Mouse (Mus musculus): ENCODE data around the gene Hebp1. TPM values are rescaled to one million over a fixed set of nuclear protein-coding genes. Genes with fewer than 3 reads are reported as not detected.
A peak's percentile ranks its signal among the peaks of the same experiment; 100 is the strongest.

Hebp1 gene
- total and polyA plus RNA-seq, 3 experiments, result 11.3 to 57.8 (median 46.6) TPM

GRCm38 (mm10) chr6:135087721-135088451 lies 109.9 kb downstream of the Hebp1 start:
- H3K27me3 ChIP-seq (ENCODE audit: control insufficient read depth, insufficient read depth, low read length), result no peaks in the 10 kb centered on the region
- intact Hi-C loops (cut with DNase I), result loop anchor here (1.0 to 5.0 kb wide), 4 partner anchors 56 to 313 kb away; no protein-coding TSS in a partner anchor
- no peaks in the 10 kb centered on the region for H3K36me3 ChIP-seq (ENCODE audit: control insufficient read depth, insufficient read depth, low read length)
- H3K4me1 ChIP-seq (ENCODE audit: control insufficient read depth, insufficient read depth, low read length), result peaks cover 1% of the 10 kb centered on the region; the same call in 1 of the 2 replicates
- H3K4me3 ChIP-seq, result no peak overlapping the region
- TF ChIP-seq CTCF (IDR thresholded peaks at IDR 0.05), result peak; percentile 91
- no peak for TF ChIP-seq POLR2A (IDR thresholded peaks at IDR 0.05; ENCODE audit: insufficient read depth, low read depth, low read length)
- 0 out of 2 replicates have a peak, but pooled peaks have one; percentile 13 for TF ChIP-seq EP300 (IDR thresholded peaks at IDR 0.05; ENCODE audit: insufficient read depth, low read depth, low read length)
- DNase-seq, result peak; percentile 70 to 84
- H3K79me2 ChIP-seq (replicated peaks; ENCODE audit: control insufficient read depth, insufficient read depth, low read length), result no peaks in the 10 kb centered on the region
- H3K27ac ChIP-seq, result no peak overlapping the region
- WGBS, result 13% methylated on average over 19 of the region's 19 CpGs
- H3K9ac ChIP-seq (ENCODE audit: low read depth, low read length), result no peak overlapping the region

Other genes with a start within 250 kb of the Hebp1 start
- gene Apold1, start 216.3 kb downstream of the Hebp1 start, total RNA-seq (2021), result 1 to 10 TPM; 6.9 to 9.3 TPM
- gene Apold1, start 216.3 kb downstream of the Hebp1 start, polyA plus RNA-seq (2012; rRNA removed), result 3.6 and 4.4 TPM in 2 replicates
- gene Ddx47, start 186.4 kb downstream of the Hebp1 start, total RNA-seq (2021), result 10 to 100 TPM; 38.1 to 40.3 TPM
- 32.2 and 53.1 TPM in 2 replicates for gene Ddx47, start 186.4 kb downstream of the Hebp1 start, polyA plus RNA-seq (2012; rRNA removed)
- 1 to 10 TPM; 1.2 to 2.9 TPM for gene Gprc5a, start 132.4 kb downstream of the Hebp1 start, total RNA-seq (2021)
- 1.4 and 3.4 TPM in 2 replicates for gene Gprc5a, start 132.4 kb downstream of the Hebp1 start, polyA plus RNA-seq (2012; rRNA removed)
- gene Gprc5d, start 79.7 kb downstream of the Hebp1 start, total RNA-seq (2021), result not detected
- not detected in 2 replicates for gene Gprc5d, start 79.7 kb downstream of the Hebp1 start, polyA plus RNA-seq (2012; rRNA removed)
- 1 to 10 TPM; 6.4 to 9.5 TPM for gene Fam234b, start within 50 bp of the Hebp1 start, total RNA-seq (2021)
- 5.8 TPM in 2 replicates for gene Fam234b, start within 50 bp of the Hebp1 start, polyA plus RNA-seq (2012; rRNA removed)
- gene Gsg1, start 56.3 kb upstream of the Hebp1 start, total RNA-seq (2021), result under 1 TPM; 0.34 to 0.68 TPM
- 2.7 and 3.0 TPM in 2 replicates for gene Gsg1, start 56.3 kb upstream of the Hebp1 start, polyA plus RNA-seq (2012; rRNA removed)
- not detected for gene Pbp2, start 112.4 kb upstream of the Hebp1 start, total RNA-seq (2021)
- gene Pbp2, start 112.4 kb upstream of the Hebp1 start, polyA plus RNA-seq (2012; rRNA removed), result 0.12 TPM in 1 of 2 replicates, not detected in the other
- 10 to 100 TPM; 33.5 to 49.0 TPM for gene Emp1, start 164.5 kb upstream of the Hebp1 start, total RNA-seq (2021)
- gene Emp1, start 164.5 kb upstream of the Hebp1 start, polyA plus RNA-seq (2012; rRNA removed), result 52.4 and 125 TPM in 2 replicates

All from heart, adult 2 months (tissue).